Mouse (Mus musculus) urinary bladder, postnatal 25 days (tissue): ENCODE results near the gene Acr.

ENCODE experiments used
- DNase-seq: peaks from one replicate; pipeline ENCODE4 v3.0.0; 2022; ENCODE audit warnings: low spot score

Acr gene

DNA sequence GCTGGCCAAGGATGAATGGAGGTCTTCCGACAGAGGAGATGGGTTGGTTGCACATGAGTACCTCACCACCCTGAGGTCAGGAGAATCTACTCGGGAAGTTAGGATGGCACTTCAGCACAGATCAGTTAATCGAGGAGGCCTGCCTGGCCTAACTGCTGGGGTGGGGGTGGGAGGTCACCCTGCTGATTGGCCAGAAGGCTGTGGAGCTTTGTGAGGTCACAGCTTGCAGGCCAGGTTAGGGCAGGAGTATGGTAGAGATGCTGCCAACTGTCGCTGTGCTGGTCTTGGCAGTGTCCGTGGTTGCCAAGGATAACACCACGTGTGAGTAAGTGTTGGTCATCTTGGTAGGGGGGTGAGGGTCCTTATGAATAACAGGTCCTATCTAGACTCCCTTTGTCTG, at the start of gene Acr:
Acr (plus strand) TSS at position 213 of the 400 bp plus-strand sequence.
- DNase-seq, result no peak

DNA sequence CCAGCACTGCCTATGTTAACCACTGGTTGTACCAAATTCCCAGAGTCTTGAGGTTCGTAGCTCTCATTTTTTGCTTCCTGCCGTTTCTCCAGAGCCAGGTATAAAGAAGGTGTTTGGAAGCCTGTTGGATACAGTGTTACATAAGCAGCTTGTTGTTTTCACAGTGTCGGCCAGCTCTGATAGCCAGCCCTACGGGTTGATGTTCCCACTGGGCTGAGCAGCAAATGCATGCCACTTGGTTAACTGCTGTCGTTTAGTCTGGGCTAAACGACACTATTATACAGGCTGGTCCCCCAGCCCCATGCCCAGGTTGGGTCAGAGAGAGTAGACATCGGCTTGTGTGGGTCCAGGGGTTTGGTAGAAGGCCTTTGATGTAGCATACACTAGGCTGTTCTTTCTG, 46.2 kb upstream of the Acr start:
- no peak for DNase-seq

DNA sequence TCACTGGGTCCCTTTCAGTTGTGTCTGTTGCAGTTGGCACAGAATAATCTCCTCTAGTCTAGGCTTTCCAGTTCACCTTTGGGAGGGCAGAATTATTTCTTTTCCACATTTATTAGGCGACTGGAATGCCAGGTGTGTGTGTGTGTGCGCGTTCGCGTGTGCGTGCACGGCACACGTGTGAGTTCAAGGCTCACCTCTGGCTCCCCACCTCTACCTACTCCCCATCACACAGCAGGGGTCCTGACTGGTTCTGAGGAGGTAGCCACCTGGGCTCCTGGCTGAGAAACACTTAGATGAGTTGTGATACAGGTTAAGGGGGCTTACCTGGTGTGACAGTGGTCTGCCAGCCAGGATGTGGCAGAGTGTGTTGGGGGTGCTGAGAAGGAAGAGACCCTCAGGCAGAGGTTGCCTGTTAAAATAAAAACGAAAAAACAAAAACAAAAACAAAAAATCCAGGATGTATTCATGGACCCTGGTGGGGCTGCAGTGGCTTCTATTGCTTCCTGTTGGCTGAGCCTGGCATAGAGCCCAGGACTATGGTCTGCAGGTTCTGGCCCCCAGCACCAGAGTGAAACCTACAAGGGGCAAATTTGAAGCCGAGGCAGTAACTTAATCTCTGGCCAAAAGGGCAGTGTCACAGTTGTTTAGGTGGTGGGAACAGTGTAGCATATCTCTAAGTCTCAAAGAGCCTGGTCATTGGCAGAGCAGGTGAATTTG, 45.4 kb upstream of the Acr start:
- DNase-seq, result no peak

- DNase-seq, result no peak
Measured at GRCm38 (mm10) chr15:89523283-89523832, 44.8 kb upstream of the Acr start.

DNA sequence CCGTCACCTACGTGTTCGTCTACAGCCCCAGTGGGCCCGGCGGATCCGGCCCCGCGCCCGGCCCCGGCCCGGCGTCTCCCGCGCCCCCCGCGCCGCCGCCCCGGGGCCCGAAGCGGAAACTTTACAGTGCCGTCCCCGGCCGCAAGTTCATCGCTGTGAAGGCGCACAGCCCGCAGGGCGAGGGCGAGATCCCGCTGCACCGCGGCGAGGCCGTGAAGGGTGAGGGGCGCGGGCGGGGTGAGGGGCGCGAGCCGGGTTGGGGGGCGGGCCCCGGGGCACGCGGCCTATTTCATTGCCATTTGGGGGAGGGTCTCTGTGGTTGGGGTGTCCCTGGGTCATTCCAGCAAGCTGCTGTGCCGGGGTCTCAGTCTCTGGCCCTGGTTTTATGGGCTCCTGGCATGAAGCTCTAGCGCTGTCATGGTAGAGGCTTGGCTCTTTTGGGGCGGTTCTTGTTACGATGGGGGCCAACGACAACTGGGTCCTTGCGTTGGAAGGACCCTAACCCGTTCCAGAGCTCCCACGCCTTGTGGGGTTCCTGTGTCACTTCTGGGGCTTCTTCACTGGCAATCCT, 44.0 kb upstream of the Acr start:
- DNase-seq, result no peak

- DNase-seq, result no peak
Measured at GRCm38 (mm10) chr15:89524611-89525415, 43.3 kb upstream of the Acr start.

DNA sequence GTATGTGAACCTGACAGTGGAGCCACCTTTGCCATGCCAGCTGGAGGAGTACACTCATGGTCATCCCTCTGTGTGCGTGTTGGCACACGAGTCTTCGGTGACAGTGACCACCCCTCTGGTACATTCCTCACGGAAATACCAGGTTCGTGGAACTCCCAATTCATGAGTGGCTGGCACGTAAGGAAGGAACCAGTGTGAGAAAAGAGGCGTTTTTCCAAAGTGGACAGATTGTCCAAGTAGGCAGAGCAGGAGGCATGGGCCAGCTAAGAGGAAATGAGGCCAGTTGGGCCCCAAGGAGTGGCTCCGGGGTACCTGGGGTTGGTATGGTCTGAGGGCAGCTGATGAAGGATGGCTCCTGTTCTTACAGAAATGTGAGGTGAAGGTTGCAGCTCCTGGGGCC, 42.7 kb upstream of the Acr start:
- no peak for DNase-seq

GRCm38 (mm10) chr15:89525896-89526295, 42.2 kb upstream of the Acr start:
- DNase-seq, result no peak

DNA sequence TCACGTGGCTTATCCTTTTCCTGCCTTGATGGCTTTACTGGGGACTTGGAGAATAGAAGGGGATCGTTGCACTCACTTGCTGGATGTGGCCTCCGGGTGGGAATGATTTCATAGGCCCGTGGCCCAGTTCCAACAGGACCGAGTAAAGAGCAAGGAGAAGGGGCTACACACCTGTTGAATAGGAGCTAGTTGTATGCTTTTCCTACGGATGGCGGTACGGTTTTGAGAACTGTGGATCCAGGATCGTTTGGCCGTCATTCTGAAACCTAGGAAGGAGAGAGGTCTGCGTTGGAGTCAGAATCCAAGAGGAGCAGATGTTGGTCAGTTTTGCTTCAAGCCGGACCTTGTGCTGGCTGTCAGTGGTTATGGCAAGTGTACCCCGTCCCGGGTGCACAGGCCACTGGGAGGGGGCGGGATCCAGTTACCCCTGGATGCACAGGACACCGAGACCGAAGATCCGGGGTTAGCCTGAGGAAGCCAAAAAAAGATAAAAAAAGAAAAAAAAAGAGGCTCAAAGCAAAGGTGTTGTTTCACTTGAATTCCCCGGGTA, 41.3 kb upstream of the Acr start:
- DNase-seq, result no peak

GRCm38 (mm10) chr15:89527466-89527865, 40.7 kb upstream of the Acr start:
- no peak for DNase-seq

DNA sequence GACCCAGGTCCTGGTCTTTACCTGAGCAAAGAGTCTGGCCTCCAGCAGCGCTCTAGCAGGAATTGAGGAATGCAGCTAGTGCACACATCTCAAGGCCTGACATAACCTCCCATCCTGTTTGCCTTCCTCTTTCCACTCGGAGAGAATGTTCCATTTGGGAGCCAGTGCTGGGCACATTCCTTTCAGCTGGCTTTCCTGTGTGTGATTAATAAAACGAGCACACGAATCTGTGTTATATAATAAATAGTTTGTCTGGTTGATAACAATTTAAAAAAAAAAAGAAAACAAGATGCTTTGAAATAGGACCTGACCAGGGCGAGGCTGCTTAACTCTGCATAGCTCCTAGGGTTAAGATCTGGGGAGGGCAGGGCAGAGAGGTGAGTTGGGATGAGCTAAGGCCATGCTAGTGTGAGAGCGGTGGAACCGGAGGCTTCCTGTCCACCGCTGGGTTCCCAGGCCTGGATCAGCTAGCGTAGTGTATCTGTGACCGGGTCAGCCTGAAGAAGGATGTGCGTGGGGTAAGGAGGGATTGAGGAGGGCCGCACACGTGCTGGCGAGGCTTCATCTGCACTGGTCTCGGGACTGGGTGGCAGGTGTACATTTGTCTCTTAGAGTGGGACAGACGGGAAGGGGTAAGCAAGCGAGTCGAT, 39.8 kb upstream of the Acr start:
- no peak for DNase-seq

GRCm38 (mm10) chr15:89528923-89529322, 39.2 kb upstream of the Acr start:
- no peak for DNase-seq

- peak; percentile 50 for DNase-seq
Measured at GRCm38 (mm10) chr15:89530336-89530735, 37.8 kb upstream of the Acr start.

- DNase-seq, result no peak
Measured at GRCm38 (mm10) chr15:89531399-89531798, 36.7 kb upstream of the Acr start.

- no peak for DNase-seq
Measured at GRCm38 (mm10) chr15:89532026-89532923, 35.9 kb upstream of the Acr start.

DNA sequence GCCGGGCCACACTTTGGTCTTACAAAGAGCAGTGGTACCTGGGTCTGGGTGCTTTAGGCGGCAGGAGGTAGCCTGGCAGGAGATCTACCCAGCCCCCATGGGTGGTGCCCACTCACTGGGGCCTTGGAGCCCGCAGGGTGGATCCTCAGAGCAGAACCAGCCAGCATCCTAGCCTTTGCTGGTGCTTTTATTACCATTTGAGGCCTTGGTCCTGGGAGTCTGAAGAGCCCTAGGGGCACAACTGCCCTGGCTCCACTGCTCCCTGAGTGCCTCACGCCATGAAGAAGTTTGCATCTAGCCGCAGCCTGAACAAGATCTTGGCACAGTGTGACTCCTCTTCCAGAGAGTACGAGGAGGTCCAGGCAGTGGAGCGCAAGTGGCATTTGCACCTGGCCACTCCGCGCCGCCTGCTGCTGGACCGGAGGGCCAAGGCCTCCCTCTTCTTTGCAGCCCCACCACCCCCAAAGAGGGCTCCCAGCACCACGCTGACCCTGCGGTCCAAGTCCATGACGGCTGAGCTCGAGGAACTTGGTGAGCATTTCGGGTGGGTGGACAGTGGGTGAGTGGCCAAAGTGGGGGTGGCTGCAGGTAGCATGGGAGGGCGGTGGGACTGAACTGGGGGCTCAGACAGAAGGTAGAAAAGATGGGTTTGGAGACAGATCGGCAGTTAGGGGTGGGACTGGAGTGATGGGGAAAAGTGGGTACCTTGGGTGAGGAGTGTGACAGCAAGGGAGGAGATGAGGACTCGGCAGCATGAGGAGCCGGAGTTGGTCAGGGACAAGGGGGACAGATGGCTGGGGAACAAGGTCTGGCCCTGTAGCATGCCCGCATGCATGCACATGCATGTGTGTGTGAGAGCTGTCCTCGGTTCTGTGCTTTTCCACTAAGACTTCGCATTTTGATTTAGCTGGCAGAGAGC, 34.9 kb upstream of the Acr start:
- no peak for DNase-seq

DNA sequence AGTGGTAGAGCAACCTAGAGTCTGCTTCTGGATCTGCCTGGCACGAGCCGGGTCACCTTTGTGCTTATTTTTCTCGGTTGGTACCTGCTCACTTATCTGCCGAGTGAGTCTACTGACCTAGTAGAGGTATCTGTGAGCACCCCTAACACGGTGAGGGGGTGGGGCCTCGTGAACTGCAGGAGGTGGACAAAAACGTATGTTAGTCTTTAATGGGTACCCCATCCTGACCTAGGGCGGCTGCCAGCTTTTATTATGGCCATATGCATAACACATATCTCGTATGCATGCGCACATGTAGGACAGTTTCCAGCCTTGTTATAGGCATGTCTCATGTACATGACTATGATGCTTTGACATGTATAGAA, 34.3 kb upstream of the Acr start:
- no peak for DNase-seq

DNA sequence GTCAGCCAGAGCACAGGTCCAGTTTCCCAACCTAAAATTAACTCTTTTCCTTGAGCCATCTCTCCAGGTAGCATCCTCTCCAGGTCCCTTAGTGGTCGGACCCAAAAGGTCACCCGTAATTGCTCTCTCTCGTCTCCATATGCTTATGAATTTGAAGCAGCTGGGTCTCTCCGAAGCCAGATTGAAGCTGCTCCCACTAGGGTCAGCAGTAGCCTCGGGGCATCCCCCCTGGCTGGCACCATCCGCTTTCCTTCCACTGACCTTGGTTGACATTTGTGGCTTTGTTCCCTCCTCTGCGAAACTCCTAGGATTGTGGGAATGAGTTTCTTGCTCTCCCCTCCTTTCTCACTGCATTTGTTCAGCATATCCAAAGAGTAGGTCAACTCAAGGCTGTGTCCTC, 24.0 kb upstream of the Acr start:
- DNase-seq, result no peak

DNA sequence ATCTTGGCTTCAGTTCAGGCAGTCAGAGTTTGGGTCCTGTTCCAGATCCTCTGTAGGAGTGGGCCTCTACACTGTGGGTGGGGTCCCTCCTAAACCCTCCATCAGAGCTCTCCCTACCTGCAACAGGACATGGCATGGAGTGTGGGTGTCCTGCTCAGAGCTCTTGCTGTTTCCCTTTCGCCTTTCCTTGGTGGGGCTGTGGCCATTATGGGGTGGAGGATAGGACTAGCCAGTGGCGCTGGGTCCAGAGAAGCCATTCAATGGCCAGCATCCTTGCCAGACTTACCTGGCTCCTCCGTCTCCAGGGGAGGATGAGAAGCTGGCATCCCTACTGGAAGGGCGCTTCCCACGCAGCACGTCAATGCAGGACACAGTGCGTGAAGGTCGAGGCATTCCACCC, 20.8 kb upstream of the Acr start:
- DNase-seq, result no peak
